Mouse (Mus musculus): Measurements from ENCODE around the gene Kpnb1.

The Kpnb1 gene

DNA sequence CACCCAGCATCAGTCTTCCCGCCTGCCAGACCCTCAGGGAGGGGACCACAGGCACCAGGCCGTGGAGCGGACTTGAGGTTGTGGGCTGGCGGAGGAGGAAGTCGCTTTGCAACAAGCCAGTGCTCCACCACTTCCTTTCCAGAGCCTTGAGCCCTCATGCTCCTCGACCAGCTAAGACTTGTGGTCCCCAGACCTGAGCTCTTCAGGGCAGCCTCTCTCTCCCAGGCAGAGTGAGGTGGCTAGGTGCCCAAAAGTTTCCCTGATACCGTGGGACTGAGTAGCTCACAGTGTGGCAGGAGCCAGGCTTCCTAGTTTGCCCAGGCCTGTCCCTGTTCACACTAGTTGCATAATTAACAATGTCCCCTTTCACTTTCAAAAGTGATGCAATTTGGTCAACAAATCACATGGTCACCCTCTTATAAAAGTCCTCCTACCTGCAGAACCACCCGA lies 45.5 kb downstream of the Kpnb1 start:
- peak in 1 of 2 experiments; percentile 52 for DNase-seq (ENCODE audit: low spot score in 2 of 2)

DNA sequence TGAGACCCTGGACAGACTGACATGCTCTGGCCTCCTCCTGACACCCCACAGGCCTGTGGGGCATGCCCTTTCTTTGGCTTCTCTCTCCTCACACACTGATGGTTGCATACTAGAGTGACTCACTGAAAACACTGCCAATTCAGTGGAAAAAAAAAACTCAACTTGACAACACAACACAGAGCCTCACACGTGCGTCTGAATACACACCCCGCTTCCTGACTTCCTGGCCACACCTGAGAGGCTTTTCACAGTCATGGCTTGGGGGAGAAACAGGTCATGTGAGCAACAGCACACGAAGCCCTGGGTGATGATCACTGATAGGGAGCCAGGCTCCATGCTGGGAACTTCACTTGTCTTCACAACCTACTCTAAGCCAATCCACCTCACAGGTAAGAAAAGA lies 46.9 kb downstream of the Kpnb1 start:
- no peak for DNase-seq (ENCODE audit: low spot score in 2 of 2)

DNA sequence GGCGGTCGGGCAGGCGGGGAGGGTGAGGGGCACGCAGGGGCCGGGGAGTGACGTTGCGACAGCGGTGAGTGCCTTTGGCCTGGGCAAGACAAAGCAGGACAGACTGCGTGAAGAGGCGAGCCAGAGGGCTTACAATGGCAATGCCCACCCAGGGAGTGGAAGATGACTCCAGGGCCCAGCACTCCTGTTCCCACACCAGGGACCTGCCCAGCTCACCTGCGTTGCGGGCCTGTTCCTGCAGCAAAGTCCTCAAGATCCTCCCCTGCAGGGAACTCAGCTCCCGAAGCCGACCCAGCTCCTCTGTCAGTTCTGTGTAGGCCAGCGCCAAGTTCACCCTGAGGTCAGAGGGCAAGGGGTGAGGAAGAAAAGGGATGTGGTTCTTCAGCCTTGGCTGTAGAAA lies 48.4 kb downstream of the Kpnb1 start:
- no peak for DNase-seq (ENCODE audit: low spot score in 2 of 2)

DNA sequence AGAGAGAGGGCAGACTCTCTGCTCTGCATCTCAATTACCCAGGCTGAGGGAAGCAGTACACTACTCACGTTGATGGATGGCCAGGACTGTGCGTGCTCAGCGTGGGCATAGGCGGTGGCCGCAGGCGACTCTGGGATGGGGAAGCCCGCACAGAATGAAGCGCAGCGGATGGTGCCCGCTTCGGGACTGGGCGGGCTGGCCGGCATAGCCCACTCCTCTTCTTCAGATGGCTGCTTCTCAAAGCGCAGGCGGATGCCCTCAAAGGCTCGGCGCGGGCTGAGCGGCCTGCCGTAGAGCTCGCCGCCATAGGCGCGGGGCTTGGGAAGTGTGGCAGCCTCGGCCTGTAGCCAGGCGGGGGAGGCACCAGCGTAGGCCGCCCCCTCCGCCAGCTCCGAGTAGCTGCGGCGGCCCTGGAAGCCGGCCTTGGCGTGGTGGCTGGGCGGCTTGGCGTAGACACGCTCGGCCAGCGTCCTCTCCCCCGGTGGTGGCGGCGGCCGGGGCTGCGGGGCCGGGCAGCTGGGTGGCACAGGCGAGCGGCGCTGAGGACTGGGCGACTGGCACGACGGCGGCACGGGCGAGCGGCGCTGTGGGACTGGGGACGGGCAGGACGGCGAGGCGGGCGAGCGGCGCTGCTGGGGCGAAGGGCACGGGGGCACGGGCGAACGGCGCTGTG lies 49.0 kb downstream of the Kpnb1 start:
- no peak for DNase-seq (ENCODE audit: low spot score in 2 of 2)

DNA sequence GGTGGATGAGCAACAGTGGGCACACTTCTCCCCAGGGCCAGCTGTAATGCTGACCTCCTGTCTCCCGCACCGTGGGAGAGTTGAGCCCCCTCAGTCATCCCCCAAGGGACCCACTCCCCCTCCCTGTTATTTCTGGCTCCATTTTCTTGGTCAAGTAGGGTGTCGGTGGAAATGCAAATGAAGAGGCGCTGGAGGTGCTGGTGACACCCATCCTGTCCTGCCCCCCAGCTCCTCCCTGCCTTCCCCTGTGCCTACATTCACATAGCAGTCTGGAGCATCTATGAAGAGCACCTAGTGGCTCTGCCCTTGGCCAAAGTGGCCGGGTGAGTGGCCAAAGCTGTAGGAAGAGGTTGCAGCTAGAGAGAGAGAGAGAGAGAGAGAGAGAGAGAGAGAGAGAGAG lies 54.4 kb downstream of the Kpnb1 start:
- DNase-seq (ENCODE audit: low spot score in 2 of 2) = no peak

DNA sequence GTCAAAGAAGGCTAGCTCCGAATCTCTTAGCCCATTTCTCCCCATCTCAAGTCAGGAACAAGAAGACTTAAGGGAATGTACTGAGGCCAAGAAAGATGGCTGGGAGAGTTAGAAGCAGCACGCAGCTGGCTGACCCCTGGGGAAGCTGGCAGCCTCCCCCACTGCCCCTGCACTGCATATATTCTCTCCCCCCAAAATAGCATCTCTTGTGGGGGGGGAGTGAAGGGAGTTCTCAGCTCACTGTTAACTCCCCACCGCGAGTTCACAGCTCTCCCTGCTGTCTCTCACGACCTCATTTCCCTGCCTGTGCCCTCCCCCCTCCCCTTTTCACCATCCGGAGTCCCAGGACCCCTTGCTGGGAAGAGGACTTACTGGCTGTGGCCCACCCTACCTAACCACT lies 55.5 kb downstream of the Kpnb1 start:
- no peak for DNase-seq (ENCODE audit: low spot score in 2 of 2)

DNA sequence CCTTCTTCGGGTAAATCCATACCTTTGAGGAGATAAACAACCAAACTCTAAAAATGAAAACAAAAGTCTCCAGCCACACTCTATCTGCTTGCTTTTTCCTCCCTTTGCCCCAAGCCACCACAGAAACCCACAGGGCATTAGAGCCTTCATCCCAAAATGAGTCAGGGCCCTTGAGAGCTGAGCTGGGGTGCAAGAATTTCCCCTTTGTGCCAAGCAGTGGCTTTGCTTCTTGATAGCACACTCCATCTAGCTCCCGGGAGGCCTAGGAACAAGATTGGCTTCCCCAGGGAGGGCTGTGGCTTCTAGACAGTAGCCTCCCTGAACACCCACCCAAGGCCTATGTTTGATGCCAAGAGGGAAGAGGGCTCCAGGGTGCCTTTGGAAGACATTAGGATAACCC lies 56.0 kb downstream of the Kpnb1 start:
- no peak for DNase-seq (ENCODE audit: low spot score in 2 of 2)

DNA sequence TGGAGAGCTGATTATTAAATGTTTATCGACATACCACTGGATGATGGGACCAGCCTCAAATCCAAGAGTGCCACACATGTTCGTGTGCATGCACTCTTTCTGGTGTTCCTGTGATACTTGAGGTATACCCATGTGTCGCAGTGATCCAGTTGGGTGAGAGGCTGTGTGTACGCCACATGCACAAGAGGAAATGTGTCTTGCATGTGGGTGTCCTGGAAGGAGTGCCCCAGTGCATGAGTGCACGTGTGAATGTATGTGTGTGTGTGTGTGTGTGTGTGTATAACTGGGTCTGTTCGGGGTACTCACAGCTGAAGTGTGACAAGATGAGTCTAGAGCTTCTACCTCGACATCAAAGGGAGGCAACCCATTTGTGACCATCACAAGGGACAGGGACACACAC lies 57.4 kb downstream of the Kpnb1 start:
- no peak for DNase-seq (ENCODE audit: low spot score in 2 of 2)

DNA sequence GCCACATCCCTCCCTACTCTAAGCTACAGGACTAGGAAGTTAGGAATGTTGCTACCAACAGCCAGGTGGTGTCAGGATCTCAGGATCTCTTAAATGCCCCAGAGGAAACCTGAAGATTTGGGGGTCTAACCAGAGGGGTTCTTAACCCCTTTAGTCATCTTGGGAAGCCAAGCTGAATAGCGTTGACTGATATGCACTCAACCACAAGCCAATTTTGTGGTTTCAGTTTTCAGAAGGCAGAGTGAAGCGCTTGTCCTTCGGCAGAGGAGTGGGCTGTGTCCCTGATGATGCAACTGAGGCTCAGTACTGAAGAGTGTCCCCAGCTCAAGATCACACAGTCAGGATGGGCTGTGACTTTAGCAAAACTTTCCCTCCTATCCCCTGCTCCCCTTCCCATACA lies 58.7 kb downstream of the Kpnb1 start:
- no peak for DNase-seq (ENCODE audit: low spot score in 2 of 2)

DNA sequence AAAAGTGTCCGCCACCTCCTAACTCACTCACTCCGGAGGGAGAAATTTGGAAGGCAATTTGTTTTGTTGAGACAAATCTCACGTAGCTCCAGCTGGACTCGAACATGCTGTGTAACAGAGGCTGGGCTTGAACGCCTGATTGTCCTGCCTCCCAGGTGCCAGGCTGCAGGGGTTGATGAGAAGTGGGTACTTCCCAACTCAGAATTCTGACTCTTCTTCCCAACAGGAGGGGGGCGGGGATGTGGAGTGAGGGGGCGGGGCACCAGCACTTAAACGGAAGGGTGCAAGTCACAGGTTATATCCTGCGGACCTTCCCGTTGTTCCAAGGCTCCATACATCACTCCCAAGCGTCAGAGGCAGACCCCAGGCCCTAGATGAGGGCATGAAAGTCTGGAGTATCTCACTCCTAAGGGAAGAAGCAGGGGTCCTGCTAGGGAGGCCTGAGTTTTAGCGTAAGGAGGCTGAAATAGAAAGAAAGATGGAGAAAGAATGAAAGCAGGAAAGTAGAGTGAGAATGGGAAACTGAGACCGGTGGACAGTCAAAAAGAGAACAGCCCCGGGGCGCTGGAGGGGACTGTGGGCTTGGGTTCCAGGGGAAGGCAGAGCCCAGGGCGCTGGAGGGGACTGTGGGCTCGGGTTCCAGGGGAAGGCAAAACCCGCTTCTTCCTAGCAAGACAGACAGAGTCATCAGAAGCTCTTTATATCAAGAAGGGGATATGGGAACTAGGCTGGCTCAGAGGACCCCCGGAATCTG lies 60.0 kb downstream of the Kpnb1 start:
- DNase-seq (ENCODE audit: low spot score in 2 of 2) = no peak

DNA sequence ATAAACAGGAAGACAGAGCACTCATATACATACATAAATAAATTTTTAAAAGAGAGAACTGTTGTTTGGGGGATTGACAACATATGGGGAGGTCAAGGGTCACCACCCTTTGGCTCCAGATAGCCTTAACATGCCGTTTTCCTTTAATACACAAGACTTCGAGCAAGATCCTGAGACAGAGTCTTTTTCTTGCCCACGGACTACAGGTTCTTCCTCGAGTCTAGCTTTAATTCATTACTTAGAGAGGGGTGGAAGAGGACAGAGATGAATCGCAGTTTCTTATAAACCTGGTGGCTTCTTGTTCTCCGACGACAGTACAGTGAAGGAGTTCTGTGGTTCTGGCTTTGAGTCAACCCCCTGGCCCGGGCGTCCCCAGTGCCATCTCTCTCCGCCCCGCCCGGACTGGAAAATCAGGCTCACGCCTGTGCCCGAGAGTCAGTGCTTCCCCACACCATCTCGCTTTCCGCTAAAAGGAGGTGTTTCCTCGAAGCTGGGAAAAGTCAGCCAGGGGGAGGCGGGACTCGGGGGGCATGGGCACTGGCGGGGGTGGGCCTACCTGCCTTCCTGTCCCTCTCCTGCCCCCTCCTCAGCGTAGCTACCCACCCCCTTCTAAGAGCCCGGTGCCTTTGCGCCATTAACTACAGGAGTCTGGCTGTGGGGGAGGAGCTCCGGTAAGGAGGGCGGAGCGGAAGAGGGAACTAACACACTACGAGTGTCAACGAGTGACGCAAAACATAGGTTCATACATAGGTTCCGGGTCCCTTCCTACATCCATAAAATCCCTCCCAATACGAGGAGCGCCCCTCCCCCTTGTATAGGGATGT lies 60.8 kb downstream of the Kpnb1 start:
- DNase-seq (ENCODE audit: low spot score in 2 of 2) = peak; percentile 42 to 44

DNA sequence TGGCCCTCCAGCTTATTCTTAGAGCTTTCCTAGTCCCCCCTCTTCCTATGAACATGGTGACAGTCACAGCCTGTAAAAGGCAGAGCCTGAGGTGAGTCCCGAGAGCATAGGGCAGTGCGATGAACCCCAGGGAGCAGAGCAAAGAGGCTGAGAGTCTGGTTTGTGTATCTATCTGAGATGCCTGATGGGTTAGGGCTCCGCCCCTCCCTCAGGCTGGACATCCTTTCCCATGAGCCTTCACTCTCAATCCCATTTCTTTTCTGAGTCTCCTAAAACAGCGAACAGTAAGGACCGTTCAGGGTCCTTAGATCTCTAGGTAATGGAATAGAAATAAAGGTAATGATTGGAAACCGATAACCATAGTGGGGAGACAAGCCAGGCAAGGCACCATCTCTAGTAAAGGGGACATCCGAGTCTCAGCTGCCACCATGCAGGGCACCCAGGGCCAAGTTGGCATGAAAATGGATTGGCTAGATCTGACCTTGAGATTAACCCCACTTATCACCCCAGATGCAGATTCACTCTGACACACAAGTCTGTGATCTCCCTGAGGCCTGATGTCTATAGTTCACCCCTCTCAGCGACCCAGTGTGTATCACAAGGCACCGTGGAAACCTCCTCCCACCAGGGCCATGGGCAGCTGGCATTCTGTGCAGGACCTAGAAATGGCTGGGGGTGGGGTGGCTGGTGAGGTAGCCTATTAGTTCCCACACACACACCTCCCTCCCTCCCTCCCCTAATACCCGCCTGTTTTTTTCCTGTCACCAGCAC lies 63.2 kb downstream of the Kpnb1 start:
- DNase-seq (ENCODE audit: low spot score in 2 of 2) = no peak

DNA sequence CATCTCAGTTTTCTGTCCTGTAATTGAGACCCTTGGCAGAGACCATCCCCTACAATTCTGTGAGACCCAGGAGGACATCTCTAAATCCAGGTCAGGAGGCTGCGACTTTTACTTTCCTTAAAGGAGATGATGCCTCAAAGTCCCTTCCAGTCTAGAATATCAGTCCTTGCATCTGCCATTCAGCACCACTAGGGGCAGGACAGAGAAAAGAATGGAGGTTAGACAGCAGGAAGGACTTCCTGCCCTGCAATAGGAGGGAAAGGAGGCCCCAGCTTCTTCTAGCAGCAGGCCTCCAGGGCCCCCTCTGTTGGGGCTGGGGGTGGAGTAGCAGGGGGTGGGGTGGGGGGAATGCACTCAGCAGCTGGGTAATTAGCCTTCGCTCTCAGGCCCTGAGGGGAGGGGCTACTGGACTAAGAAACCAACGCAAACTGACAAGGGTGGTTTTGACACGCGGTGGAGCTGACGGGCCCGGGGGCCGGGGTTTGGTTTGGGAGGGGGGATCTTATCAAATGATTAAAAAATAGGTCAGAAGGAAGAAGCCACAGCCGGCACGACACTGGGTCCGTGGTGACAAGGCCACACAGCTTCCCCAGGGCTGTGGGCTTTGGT lies 64.3 kb downstream of the Kpnb1 start:
- no peak for DNase-seq (ENCODE audit: low spot score in 2 of 2)

DNA sequence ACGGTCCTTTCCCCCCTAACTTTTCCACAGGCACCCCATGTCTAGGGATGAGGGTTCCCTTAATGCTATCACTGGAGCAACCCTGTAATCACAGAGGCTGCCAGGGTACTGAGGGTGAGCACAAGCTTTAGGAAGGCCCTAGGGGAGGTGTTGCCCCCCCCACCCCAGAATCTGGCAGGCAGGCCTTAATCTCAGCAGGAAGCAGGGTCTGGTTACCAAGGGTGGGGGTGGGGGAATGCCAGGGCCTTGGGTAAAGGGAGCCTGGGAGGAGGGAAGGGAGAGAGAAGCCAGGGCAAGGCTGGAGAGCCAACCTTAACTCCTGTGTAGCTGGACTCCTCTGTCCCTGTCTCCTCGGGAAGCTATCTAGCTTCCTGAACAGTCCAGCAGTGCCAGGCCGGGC lies 67.0 kb downstream of the Kpnb1 start:
- no peak for DNase-seq (ENCODE audit: low spot score in 2 of 2)

DNA sequence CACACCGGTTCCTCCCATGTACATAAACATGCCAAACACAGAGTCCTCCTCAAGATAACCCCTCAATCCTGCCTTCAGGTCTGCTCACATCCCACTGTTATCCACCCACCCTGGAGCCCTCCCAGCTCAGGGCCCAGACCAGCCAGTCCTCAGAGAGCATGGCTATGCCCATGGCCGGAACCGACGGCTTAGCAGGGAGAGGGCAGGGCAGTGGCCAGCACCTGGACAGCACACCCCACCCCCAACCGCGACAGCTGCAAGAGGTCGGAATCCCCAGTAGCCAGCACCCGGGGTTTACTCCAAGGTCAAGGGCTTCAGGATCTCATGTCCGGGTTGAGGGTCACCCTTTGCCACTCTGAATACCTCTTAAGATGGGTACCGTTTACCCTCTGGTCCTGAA lies 67.5 kb downstream of the Kpnb1 start:
- DNase-seq (ENCODE audit: low spot score in 2 of 2) = no peak

DNA sequence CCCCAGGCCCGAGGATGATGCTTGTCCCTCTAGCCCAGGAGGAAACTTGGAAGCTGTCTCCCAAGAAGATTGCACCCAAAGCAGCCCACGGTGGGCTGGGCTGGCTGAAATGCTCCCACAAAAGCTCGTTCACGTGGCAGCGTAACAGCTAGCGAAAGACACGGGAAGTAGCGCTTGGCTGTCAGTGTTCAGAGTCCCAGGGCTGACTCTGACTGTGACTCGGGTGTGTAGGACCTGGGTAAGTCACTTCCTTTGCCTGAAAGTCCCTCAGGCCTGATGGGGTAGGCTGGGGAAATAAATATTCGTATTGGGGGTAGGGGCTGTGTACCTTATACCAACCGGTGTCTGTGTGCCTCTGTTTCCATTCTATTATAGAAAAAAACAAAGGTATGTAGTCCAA lies 71.9 kb downstream of the Kpnb1 start:
- DNase-seq (ENCODE audit: low spot score in 2 of 2) = no peak

DNA sequence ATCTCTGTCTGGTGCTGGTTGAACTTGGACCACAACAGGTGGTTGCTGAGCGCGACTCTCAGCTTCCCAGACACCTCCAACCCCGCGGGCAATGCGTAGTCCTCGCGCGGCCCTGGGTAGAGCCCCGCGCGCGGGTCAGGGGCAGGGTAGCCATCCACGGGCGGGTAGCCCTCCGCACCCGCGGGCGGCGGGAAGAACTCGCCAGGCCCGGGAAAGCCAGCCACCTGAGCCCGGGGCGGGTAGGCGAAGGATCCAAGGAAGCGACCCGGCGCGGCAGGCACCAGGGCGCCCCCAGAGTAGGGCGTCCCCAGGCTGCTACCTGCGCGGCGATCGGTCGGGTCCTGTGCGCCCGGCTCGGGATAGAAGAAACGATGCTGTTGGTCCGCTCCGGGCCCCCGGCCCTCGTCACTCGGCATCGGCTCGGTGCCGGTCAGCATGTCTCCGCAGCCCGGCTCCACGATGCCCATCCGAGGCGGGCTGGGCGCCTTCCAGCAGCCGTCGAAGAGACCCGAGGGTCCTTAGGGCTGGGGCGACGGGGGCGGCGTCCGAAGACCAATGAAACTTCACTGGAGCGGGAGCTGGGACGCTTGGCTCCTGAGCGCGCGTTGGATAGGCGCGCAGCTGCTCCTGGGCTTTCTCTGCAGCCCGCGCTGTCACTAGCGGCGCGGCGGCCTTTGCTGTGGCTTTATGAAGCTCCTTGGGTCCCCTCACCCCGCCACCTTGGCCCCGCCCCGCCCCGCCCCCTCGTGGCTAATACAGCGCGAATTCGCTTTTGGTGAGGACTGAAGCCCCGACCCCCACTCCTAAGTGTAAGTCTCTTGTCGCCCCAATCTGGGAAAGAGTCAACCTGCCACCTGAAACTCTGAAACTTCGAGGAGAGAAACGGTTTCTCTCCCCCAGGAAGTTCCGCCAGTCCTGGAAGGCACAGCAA lies 72.7 kb downstream of the Kpnb1 start, which contains the start of gene Tbx21:
Gene Tbx21 (minus strand): TSS at position 661 of the 931 bp plus-strand sequence.
- DNase-seq (ENCODE audit: low spot score in 2 of 2) = no peak

DNA sequence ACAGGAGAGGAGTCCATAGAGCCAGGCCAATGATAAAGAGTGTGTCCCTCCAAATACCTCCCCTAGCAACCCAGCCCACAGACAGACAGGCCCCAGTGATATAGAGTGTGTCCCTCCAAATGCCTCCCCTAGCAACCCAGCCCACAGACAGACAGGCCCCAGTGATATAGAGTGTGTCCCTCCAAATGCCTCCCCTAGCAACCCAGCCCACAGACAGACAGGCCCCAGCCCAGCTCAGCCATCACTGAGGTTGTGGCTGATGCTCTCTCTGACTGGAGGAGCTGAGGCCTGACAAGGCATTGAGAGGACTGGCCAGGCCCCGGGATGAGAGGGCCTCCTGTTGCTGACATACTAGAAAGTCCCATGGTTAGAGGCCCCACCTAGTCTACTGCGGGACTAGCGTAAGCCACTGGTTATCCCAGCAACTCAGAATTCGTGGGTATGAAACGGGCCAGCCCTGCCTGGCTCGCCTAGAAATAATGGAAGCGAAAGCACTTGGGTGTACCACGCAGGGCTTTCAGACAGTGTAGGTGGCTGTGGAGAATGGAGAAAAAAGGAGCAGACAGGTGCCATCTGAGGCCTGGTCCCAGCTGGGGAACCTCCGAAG lies 75.1 kb downstream of the Kpnb1 start:
- no peak for DNase-seq (ENCODE audit: low spot score in 2 of 2)

Measured in heart, adult 9 months (tissue).